Mouse (Mus musculus): Measurements from ENCODE around the gene Gpx5.
"Not testable (repeated sequence)": the region's sequence is repeated elsewhere in the genome, so short reads cannot be mapped to it uniquely, and the experiment has no call there.

Gene Gpx5

GRCm38 (mm10) chr13:21265736-21266135 is 26.8 kb downstream of the Gpx5 start:
- no peak for DNase-seq (ENCODE audit: low read depth, low spot score)

- DNase-seq (ENCODE audit: low read depth, low spot score) = no peak
Measured at GRCm38 (mm10) chr13:21264366-21264765, 28.2 kb downstream of the Gpx5 start.

GRCm38 (mm10) chr13:21263910-21264309 is 28.6 kb downstream of the Gpx5 start:
- no peak for DNase-seq (ENCODE audit: low read depth, low spot score)

GRCm38 (mm10) chr13:21262787-21263461 is 29.6 kb downstream of the Gpx5 start:
- no peak for DNase-seq (ENCODE audit: low read depth, low spot score)

- no peak for DNase-seq (ENCODE audit: low read depth, low spot score)
Measured at GRCm38 (mm10) chr13:21260289-21260688, 32.2 kb downstream of the Gpx5 start.

GRCm38 (mm10) chr13:21259677-21260113 is 32.8 kb downstream of the Gpx5 start:
- peak; percentile 78 for DNase-seq (ENCODE audit: low read depth, low spot score)

GRCm38 (mm10) chr13:21259171-21259631 is 33.3 kb downstream of the Gpx5 start:
- no peak for DNase-seq (ENCODE audit: low read depth, low spot score)

- DNase-seq (ENCODE audit: low read depth, low spot score) = no peak
Measured at GRCm38 (mm10) chr13:21258524-21258923, 34.0 kb downstream of the Gpx5 start.

GRCm38 (mm10) chr13:21253986-21254385 is 38.5 kb downstream of the Gpx5 start:
- no peak for DNase-seq (ENCODE audit: low read depth, low spot score)

- DNase-seq (ENCODE audit: low read depth, low spot score) = no peak
Measured at GRCm38 (mm10) chr13:21253569-21253968, 39.0 kb downstream of the Gpx5 start.

GRCm38 (mm10) chr13:21253040-21253439 is 39.5 kb downstream of the Gpx5 start:
- no peak for DNase-seq (ENCODE audit: low read depth, low spot score)

GRCm38 (mm10) chr13:21250074-21250681 is 42.4 kb downstream of the Gpx5 start:
- no peak for DNase-seq (ENCODE audit: low read depth, low spot score)

GRCm38 (mm10) chr13:21249022-21249421 is 43.5 kb downstream of the Gpx5 start:
- no peak for DNase-seq (ENCODE audit: low read depth, low spot score)

- DNase-seq (ENCODE audit: low read depth, low spot score) = no peak
Measured at GRCm38 (mm10) chr13:21246276-21246675, 46.3 kb downstream of the Gpx5 start.

GRCm38 (mm10) chr13:21244967-21245366 is 47.6 kb downstream of the Gpx5 start:
- not testable (repeated sequence) for DNase-seq (ENCODE audit: low read depth, low spot score)

GRCm38 (mm10) chr13:21244089-21244488 is 48.4 kb downstream of the Gpx5 start:
- DNase-seq (ENCODE audit: low read depth, low spot score) = no peak

GRCm38 (mm10) chr13:21243196-21243595 is 49.3 kb downstream of the Gpx5 start:
- DNase-seq (ENCODE audit: low read depth, low spot score) = no peak

GRCm38 (mm10) chr13:21242408-21243125 is 50.0 kb downstream of the Gpx5 start:
- no peak for DNase-seq (ENCODE audit: low read depth, low spot score)

- DNase-seq (ENCODE audit: low read depth, low spot score) = no peak
Measured at GRCm38 (mm10) chr13:21240788-21241187, 51.7 kb downstream of the Gpx5 start.

GRCm38 (mm10) chr13:21237161-21237560 is 55.4 kb downstream of the Gpx5 start:
- no peak for DNase-seq (ENCODE audit: low read depth, low spot score)

- DNase-seq (ENCODE audit: low read depth, low spot score) = no peak
Measured at GRCm38 (mm10) chr13:21236714-21237113, 55.8 kb downstream of the Gpx5 start.

Data from telencephalon, adult 2 months (tissue).